Mouse (Mus musculus) hindbrain, embryonic 12.5 days (tissue): Measurements from ENCODE around the gene Lyrm9. TPM values are rescaled to one million over a fixed set of nuclear protein-coding genes. Genes with fewer than 3 reads are reported as not detected.

ENCODE experiments used
- ATAC-seq: fragments of 200-750 bp; cut with Nextera tagmentation; 2 replicates; pipeline ENCODE4 v1.8.0; 2017; ENCODE audit warnings: moderate TSS enrichment; ENCODE audit not compliant: low FRiP score
- H3K27ac ChIP-seq: fragments of 300-500 bp; sonication (generic); 2 replicates; pipeline ENCODE4 v1.5.1; 2016; ENCODE audit warnings: mild to moderate bottlenecking
- H3K27me3 ChIP-seq: fragments of 300-500 bp; sonication (generic); 2 replicates; pipeline ENCODE4 v1.6.1; 2016; ENCODE audit warnings: mild to moderate bottlenecking
- H3K36me3 ChIP-seq: fragments of 300-500 bp; sonication (generic); 2 replicates; pipeline ENCODE4 v1.6.1; 2016; ENCODE audit warnings: mild to moderate bottlenecking
- H3K4me1 ChIP-seq: fragments of 300-500 bp; sonication (generic); 2 replicates; pipeline ENCODE4 v1.6.1; 2016
- H3K4me2 ChIP-seq: fragments of 300-500 bp; sonication (generic); replicated peaks from 2 replicates; pipeline ENCODE4 v1.6.1; 2016; ENCODE audit warnings: mild to moderate bottlenecking
- H3K4me3 ChIP-seq: fragments of 300-500 bp; sonication (generic); 2 replicates; pipeline ENCODE4 v1.5.1; 2016; ENCODE audit warnings: mild to moderate bottlenecking
- H3K9ac ChIP-seq: fragments of 300-500 bp; sonication (generic); 2 replicates; pipeline ENCODE4 v1.6.1; 2016; ENCODE audit warnings: mild to moderate bottlenecking, moderate library complexity
- H3K9me3 ChIP-seq: fragments of 300-500 bp; sonication (generic); replicated peaks from 2 replicates; pipeline ENCODE4 v1.6.1; 2016; ENCODE audit warnings: mild to moderate bottlenecking
- WGBS: fragments of 180-500 bp; shearing (Covaris S2); methylation state at CpG from one replicate; pipeline ENCODE4 v1.1.7; 2016; 5-methylcytosine and 5-hydroxymethylcytosine counted together
- polyA plus RNA-seq: library from polyadenylated mRNA; unstranded; fragments of >200 nt; fragmentation: Nextera tagmentation; extraction: Ambion mirVana; gene quantifications from 2 replicates; pipeline ENCODE4 v1.2.1, GENCODE M21; 2016

The Lyrm9 gene
- polyA plus RNA-seq, 1 experiment from 2014 or later, result 18.1 TPM

DNA sequence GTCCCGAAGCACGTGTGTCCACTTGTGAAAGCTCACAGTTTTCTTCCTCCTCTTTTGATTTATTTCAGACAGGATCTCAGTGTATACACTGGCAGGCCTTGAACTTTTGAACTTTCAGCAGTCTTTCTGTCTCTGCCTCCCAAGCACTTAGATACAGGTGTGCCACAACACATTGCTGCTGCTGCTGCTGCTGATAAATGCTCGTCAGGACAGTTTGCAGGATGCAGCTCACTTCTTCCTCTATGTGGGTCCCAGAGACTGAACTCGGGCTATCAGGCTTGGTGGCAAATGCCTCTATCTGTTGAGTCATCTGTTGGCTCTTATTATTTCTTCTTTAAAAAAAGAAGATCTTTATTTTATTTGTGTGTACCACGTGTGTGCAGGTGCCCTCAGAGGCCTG, 13.8 kb downstream of the Lyrm9 start:
- Histone ChIP-seq H3K9me3 (peaks cover 4% of the 10 kb centered on the region; the same call in 1 of the 2 replicates), H3K27me3 (no peaks in the 10 kb centered on the region), H3K27ac (no peak overlapping the region), H3K4me3 (no peak overlapping the region), H3K4me1 (peaks cover 9% of the 10 kb centered on the region; the same call in 1 of the 2 replicates), H3K9ac (no peak overlapping the region), H3K36me3 (peaks cover 8% of the 10 kb centered on the region), H3K4me2 (no peak overlapping the region)
- no peak for ATAC-seq
- 87% methylated on average over 5 of the region's 5 CpGs for WGBS

DNA sequence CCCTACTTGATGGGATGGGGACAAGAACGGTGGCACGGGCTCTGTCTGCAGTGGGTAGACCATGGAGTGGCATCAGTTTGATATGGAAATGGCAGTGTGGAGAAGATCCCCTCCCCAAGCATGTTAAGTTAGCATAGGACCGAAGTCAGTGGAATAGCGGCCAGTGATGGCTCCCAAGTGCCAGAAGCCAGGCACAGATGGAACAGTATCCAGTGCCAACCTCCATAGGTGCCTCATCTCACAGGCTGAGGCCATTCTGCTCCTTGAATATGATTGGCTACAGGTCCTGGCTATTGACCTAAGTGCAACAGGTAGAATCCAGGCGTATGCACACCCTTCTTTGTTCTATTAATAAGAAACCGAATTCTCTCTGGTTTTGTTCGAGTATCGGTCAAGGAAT, 15.6 kb downstream of the Lyrm9 start:
- no peak overlapping the region for H3K9ac ChIP-seq

DNA sequence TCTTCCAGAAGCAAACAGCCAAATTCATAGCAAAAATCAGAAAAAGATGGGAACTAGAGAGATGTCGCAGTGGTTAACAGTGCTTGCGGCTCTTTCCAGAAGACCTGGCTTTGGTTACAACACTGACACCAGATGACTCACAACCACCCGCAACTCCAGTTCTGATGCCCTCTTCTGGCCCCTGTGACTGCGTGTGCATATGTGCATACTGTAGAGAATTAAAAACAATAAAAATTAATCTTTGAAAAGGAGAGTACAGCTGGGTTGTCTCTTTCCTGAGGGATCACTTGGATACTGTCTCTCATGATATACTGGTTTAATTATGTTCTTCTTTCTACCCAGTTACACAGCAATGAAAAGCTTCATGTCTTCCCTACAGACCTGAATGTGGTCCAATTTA, 20.2 kb downstream of the Lyrm9 start:
- H3K4me1 ChIP-seq, result peaks cover 5% of the 10 kb centered on the region; the same call in 1 of the 2 replicates
- 94% methylated on average over 4 of the region's 4 CpGs for WGBS
- H3K4me3 ChIP-seq, result no peak overlapping the region
- H3K4me2 ChIP-seq, result no peak overlapping the region
- no peaks in the 10 kb centered on the region for H3K36me3 ChIP-seq
- no peak for ATAC-seq
- H3K27me3 ChIP-seq, result no peaks in the 10 kb centered on the region
- H3K27ac ChIP-seq, result no peak overlapping the region
- no peaks in the 10 kb centered on the region for H3K9me3 ChIP-seq
- no peak overlapping the region for H3K9ac ChIP-seq

More for the DNA sequence above, 15.6 kb downstream of the Lyrm9 start:
- Histone ChIP-seq H3K4me2 (no peak overlapping the region), H3K9me3 (peaks cover 4% of the 10 kb centered on the region; the same call in 1 of the 2 replicates), H3K27ac (no peak overlapping the region), H3K27me3 (no peaks in the 10 kb centered on the region), H3K4me3 (no peak overlapping the region), H3K36me3 (peaks cover 8% of the 10 kb centered on the region), H3K4me1 (peaks cover 9% of the 10 kb centered on the region; the same call in 1 of the 2 replicates)
- 93% methylated on average over 8 of the region's 8 CpGs for WGBS
- ATAC-seq, result no peak

DNA sequence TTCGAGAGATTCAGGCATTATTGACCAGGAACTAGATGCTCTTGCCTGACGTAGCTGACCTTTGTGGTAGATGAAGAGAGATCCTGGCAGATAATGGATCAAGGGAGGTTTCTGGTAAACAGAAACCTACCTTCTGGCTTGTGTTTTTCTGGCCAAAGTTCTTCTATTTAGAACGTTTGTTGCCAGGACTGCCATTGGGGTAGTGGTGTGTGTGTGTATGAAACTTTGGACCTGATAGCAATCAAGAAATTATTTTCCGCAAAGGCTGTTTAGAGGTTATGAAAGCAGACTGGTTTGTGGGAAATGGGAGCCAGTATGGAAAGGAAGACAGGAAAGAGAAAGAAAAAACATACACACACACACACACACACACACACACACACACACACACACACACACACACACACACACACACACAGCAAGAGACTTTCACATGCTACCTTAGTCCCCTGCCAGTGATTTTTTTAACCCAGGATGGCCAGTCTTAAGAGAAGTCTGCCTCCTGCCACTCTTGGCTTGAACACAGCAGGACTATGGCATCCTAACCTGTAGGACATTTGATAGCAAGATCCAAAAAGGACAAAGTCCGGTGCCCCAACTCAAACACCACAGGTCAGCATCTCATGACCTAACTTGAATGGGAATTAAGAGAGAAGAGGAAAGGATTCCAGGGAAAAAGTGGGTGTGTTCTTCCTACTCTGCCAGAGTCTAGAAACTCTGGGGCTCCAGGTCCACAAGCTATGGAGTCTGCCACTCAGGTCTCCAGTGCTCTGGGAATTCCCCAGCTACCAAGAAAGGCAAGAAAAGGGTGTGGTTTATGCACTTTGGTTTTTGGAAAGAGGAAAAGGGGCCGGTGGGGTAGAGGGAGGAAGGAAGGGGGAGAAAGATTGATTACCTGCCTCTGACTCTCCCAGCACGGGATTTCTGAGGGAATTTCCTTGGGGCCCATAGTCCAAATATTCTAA, 21.8 kb downstream of the Lyrm9 start:
- no peak overlapping the region for H3K4me2 ChIP-seq
- H3K9ac ChIP-seq, result no peak overlapping the region
- peaks cover 5% of the 10 kb centered on the region; the same call in 1 of the 2 replicates for H3K4me1 ChIP-seq
- no peaks in the 10 kb centered on the region for H3K27me3 ChIP-seq
- no peak for ATAC-seq
- H3K4me3 ChIP-seq, result no peak overlapping the region
- H3K27ac ChIP-seq, result no peak overlapping the region
- 60% methylated on average over 7 of the region's 7 CpGs for WGBS
- H3K36me3 ChIP-seq, result no peaks in the 10 kb centered on the region
- no peaks in the 10 kb centered on the region for H3K9me3 ChIP-seq

DNA sequence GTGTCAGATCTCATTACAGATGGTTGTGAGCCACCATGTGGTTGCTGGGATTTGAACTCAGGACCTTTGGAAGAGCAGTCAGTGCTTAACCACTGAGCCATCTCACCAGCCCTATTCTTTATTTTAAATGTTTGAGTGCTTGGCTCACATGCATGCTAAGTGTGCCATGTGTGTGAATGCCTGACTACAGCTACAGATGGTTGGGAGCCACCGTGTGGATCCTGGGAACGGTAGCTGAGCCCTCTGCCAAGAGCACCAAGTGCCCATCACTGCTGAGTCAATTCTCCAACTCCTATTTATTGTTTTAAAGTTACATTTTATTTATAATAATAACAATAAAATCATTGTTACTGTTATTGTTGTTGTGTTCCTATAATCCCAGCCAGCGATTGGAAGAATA, 23.5 kb downstream of the Lyrm9 start:
- Histone ChIP-seq H3K9me3 (no peaks in the 10 kb centered on the region), H3K27ac (no peak overlapping the region), H3K4me1 (peaks cover 5% of the 10 kb centered on the region; the same call in 1 of the 2 replicates), H3K27me3 (no peaks in the 10 kb centered on the region; the same call in 1 of the 2 replicates), H3K4me2 (no peak overlapping the region), H3K36me3 (no peaks in the 10 kb centered on the region), H3K4me3 (no peak overlapping the region), H3K9ac (no peak overlapping the region)
- ATAC-seq, result no peak
- WGBS, result 92% methylated on average over 3 of the region's 3 CpGs

DNA sequence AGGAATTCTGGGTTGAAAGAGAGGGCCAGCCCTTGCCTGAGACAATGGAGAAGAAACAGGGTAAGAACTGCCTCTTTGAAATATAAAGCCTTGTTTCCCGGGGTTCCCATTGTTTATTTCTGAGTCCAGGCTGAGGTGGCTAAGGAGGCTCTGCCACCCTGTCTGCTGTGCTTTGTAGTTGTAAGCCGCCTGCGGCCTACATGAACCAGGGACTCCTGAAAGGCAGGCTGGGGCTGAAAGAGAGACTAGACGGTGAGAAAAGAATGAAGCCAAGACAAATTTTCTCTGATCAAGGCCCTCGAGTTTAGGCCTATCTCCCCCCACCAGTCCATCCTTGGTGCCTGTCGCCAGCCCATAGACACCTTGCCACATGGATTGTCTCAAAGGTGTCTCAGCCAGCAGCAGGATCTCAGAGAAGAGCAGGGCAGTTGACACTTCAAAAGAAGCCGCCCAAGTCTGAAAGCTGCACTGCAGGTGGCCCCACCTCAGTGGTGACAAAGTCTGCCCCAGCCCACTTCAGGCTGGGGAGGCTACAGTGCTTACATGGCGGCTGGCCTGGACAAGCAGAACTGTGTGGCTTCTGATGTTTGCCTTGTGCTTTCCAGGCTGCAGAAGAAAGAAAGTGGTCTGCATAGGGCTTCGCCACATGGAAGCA, 25.0 kb downstream of the Lyrm9 start:
- Histone ChIP-seq H3K4me1 (peaks cover 5% of the 10 kb centered on the region; the same call in 1 of the 2 replicates), H3K27me3 (no peaks in the 10 kb centered on the region; the same call in 1 of the 2 replicates), H3K36me3 (no peaks in the 10 kb centered on the region), H3K4me2 (no peak overlapping the region), H3K27ac (no peak overlapping the region), H3K9me3 (no peaks in the 10 kb centered on the region), H3K9ac (no peak overlapping the region), H3K4me3 (no peak overlapping the region)
- ATAC-seq, result no peak
- WGBS, result 31% methylated on average over 9 of the region's 9 CpGs

DNA sequence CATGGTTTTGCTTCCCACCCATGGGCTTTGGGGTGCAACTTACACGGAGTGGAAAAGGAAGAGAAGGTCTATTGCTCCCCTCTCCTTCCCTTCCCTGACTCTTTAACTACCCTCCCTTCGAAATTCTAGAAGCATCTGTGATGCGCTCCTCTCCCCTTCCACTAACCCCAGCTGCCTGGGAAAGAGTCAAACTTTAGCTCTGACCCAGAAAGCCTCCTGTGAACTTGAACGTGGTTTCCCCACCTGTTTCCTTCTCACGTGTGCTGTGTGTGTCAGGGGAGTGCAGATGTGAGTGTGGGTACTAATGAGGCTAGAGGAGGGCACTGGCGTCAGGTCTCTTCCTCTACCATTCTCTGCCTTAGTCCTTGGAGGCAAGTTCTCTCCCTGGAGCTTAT, 25.5 kb downstream of the Lyrm9 start:
- H3K4me3 ChIP-seq, result no peak overlapping the region
- WGBS, result 58% methylated on average over 6 of the region's 6 CpGs
- peaks cover 5% of the 10 kb centered on the region; the same call in 1 of the 2 replicates for H3K4me1 ChIP-seq
- no peaks in the 10 kb centered on the region for H3K36me3 ChIP-seq
- no peak overlapping the region for H3K27ac ChIP-seq
- no peak for ATAC-seq
- no peaks in the 10 kb centered on the region for H3K9me3 ChIP-seq
- no peak overlapping the region for H3K4me2 ChIP-seq
- no peaks in the 10 kb centered on the region; the same call in 1 of the 2 replicates for H3K27me3 ChIP-seq
- H3K9ac ChIP-seq, result no peak overlapping the region

DNA sequence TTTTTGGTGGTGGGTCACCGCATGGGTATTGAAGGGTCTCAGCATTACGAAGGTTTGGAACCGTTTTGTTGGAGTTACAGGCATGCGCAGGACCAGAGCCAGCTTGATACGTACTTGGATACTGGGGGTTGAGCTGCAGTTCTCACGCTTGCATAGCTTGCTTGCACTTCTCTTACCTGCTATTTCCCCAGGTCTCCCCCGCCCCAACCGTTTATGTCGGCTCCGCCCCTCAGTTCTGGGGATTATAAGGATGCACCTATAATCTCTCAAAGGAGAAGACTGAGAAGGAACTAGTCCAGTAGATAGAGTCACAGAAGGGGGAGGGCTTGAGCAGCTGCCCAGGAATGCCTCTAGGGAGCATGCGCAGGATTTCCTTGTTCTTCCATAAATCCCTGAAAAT, 26.1 kb downstream of the Lyrm9 start:
- 87% methylated on average over 11 of the region's 11 CpGs for WGBS
- Histone ChIP-seq H3K4me2 (no peak overlapping the region), H3K4me3 (no peak overlapping the region), H3K27me3 (no peaks in the 10 kb centered on the region; the same call in 1 of the 2 replicates), H3K27ac (no peak overlapping the region), H3K9ac (no peak overlapping the region), H3K36me3 (no peaks in the 10 kb centered on the region), H3K4me1 (peaks cover 7% of the 10 kb centered on the region; the same call in 1 of the 2 replicates), H3K9me3 (no peaks in the 10 kb centered on the region)
- ATAC-seq, result no peak

DNA sequence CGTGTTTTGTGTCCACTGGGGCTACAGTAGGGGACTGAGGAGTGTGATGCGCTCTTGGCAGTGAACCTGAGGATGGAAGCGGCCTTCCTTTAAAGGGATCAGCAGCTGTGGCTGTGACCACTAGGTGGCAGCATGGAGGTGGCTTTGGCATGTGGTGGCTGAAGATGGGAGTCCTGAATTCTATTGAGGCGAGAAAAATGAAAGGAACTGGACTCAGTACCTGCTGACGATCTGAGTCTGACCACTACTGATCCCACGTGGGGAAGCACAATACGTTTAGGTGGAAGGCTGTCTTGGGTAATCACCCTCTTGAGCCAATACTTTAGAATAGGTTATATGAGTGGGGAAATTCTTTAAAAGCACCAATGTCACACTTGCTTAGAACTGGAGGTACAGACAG, 29.9 kb downstream of the Lyrm9 start:
- 14% methylated on average over 7 of the region's 7 CpGs for WGBS
- Histone ChIP-seq H3K4me2 (no peak overlapping the region), H3K27ac (no peak overlapping the region), H3K9me3 (no peaks in the 10 kb centered on the region), H3K36me3 (no peaks in the 10 kb centered on the region), H3K4me1 (0 out of 2 replicates have a peak, but pooled peaks cover 5% of the 10 kb centered on the region), H3K27me3 (no peaks in the 10 kb centered on the region; the same call in 1 of the 2 replicates), H3K9ac (no peak overlapping the region), H3K4me3 (no peak overlapping the region)
- no peak for ATAC-seq

DNA sequence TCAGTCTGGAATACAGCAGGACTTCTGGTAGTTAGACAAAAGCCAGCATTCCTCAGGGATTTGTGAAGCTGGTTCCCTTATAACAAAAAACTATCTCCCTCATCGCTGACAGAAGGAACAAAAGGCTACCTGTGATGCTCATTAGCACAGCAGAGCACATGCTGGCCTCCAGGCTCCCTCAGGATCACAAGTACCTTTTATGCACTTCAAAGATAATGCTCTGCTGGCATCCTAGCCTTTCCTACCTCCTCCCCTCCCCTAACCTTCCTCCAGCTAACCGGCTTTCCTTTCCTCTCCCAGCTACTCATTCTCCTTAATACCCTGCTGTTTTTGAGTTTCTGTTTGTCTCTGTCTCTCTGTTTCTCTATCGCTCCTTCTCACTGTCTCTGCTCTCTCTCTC, 31.2 kb downstream of the Lyrm9 start:
- ATAC-seq, result no peak
- Histone ChIP-seq H3K9ac (no peak overlapping the region), H3K4me1 (0 out of 2 replicates have a peak, but pooled peaks cover 5% of the 10 kb centered on the region), H3K36me3 (no peaks in the 10 kb centered on the region), H3K9me3 (no peaks in the 10 kb centered on the region), H3K27me3 (no peaks in the 10 kb centered on the region; the same call in 1 of the 2 replicates), H3K27ac (no peak overlapping the region), H3K4me2 (no peak overlapping the region), H3K4me3 (no peak overlapping the region)
- WGBS, result 8% methylated on average over 3 of the region's 3 CpGs

DNA sequence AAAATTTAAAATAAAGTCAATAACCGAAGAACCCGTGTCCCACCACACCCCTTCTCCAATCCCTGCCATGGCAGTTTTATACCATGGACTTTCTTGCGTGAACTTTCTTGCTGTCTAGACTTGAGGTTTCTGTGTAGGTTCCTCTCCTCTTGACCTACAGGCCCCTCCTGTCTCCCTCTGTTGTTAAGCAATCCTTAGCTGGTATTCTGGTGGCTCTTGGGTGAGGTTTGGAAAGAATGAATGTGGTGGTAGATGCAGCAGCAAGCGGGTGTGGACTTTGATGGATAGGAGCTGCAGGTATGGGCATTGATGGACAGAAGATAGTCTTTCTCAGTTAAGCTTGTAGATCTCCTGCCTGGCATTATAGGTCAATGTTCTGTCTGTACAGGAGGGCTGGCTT, 37.5 kb downstream of the Lyrm9 start:
- H3K27me3 ChIP-seq, result no peaks in the 10 kb centered on the region
- 92% methylated on average over 4 of the region's 4 CpGs for WGBS
- H3K9ac ChIP-seq, result no peak overlapping the region
- ATAC-seq, result no peak
- H3K27ac ChIP-seq, result no peak overlapping the region
- no peak overlapping the region for H3K4me2 ChIP-seq
- no peaks in the 10 kb centered on the region for H3K4me1 ChIP-seq
- no peaks in the 10 kb centered on the region for H3K9me3 ChIP-seq
- no peak overlapping the region for H3K4me3 ChIP-seq
- H3K36me3 ChIP-seq, result no peaks in the 10 kb centered on the region

DNA sequence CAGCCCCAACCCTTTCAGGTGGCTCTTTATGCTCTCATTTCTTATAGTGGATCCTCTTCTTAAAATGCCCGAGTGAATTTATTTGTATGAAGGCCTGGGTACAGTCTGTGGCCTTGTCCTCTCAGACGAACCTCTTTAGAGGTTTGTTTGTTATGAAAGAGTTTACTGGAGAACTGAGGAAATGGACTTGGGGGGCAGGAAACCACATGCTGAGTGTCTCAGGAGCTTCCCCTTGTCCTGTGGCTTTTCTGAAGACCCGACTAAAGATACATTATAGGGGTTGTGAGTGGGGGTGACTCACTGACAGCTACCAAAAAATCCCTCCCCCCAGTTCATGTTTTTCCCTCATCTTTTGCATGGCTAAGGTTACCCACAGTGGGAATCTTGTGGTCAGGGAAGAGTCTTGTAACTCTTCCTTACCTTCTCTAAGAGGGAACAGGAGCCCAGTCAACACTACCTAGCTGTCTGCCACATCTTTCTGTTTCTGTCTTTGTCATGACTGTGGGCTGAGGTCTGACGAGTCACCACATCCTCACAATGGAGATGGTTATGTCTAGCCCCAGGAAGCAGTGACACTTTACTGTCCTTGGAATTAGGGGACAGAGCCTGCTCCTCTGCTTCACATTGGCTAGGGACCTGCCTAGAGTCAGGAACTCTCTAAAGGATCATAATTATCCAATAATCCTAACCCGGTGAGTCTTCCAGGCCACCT, 38.3 kb downstream of the Lyrm9 start:
- ATAC-seq, result no peak
- H3K4me2 ChIP-seq, result no peak overlapping the region
- H3K36me3 ChIP-seq, result no peaks in the 10 kb centered on the region
- no peak overlapping the region for H3K27ac ChIP-seq
- H3K4me3 ChIP-seq, result no peak overlapping the region
- H3K4me1 ChIP-seq, result no peaks in the 10 kb centered on the region
- H3K9ac ChIP-seq, result no peak overlapping the region
- H3K27me3 ChIP-seq, result no peaks in the 10 kb centered on the region
- no peaks in the 10 kb centered on the region for H3K9me3 ChIP-seq
- 70% methylated on average over 5 of the region's 5 CpGs for WGBS
